Mouse (Mus musculus) brain, adult 10 weeks (tissue): ENCODE measurements around the gene Sod3. TPM values are rescaled to one million over a fixed set of nuclear protein-coding genes. Genes with fewer than 3 reads are reported as not detected.

Source experiments
- polyA plus RNA-seq: library from polyadenylated mRNA; stranded (reverse); fragments of 350-450 nt; fragmentation: Illumina TruSeq; extraction: RNeasy Lipid Tissue Mini Kit (QIAGEN cat#74804); gene quantifications from one replicate; pipeline ENCODE4 v1.2.3, GENCODE M21; 2015; ENCODE audit warnings: low read depth, low replicate concordance

Sod3 gene
- polyA plus RNA-seq: 6.8 TPM

DNA sequence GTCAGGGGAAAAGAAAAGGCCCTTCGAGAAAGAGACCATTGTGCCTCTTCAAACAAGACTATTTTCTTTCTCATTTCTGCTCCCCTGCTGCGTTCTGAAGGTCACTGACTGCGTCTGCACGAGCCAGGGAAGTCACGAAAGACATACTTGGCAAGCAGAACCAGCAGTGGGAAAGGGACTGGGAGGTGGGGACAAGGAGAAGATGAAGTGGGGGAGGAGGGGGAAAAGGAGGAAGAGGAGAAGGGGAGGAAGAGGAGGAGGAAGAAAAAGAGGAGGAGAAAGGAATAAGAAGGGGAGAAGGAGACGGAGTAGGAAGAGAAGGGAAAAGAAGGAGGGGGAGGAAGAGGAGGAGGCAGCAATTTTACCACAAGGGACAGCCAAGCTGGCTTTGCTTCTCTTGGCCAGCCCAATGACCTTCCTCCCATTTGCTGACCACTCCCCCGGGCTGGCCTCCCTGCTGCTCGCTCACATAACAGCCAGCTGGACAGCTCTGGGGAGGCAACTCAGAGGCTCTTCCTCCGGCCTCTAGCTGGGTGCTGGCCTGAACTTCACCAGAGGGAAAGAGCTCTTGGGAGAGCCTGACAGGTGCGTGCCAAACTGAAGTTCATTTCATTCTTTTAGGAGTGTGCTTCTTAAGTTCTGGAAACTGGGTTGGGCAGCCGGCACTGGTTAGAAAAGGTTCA, at the start of gene Sod3:
Sod3 (plus strand) TSS at position 324 of the 683 bp plus-strand sequence.

Other genes with a start within 250 kb of the Sod3 start
- 85.3 TPM for gene Dhx15, start 173.3 kb upstream of the Sod3 start, polyA plus RNA-seq
- 49.3 TPM for gene Ccdc149, start 107.7 kb downstream of the Sod3 start, polyA plus RNA-seq
- 41.2 TPM for gene Lgi2, start 202.7 kb downstream of the Sod3 start, polyA plus RNA-seq